Mouse (Mus musculus): ENCODE measurements around the gene Susd6.

DNA sequence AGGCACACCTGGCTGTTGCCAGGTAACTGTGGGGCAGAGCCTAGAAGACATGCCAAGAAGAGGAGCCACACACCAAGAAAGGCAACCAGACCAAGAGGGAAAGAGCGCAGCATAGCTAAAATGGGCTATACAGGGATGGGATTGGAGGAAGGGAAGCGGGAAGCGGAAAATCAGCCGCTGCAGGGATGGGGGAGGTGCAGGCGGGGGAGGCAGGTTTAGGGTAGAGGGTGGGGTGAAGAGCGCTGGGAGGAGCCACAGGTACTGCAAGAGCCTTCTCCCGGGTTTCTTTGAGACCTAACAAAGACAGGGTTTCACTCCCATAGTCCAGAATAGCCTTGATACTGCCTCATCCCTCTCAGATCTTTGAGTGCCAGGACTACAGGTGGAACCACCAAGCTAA, 132.6 kb downstream of the Susd6 start:
- TF ChIP-seq POLR2A (IDR thresholded peaks at IDR 0.05; ENCODE audit: borderline replicate concordance, insufficient read depth, low read length) = no peak
- TF ChIP-seq CTCF (IDR thresholded peaks at IDR 0.05; ENCODE audit: borderline replicate concordance, insufficient read depth, low read depth, low read length) = no peak

Data from cerebellum, adult 2 months (tissue).